Mouse (Mus musculus): Measurements from ENCODE around the gene Ublcp1.

DNA sequence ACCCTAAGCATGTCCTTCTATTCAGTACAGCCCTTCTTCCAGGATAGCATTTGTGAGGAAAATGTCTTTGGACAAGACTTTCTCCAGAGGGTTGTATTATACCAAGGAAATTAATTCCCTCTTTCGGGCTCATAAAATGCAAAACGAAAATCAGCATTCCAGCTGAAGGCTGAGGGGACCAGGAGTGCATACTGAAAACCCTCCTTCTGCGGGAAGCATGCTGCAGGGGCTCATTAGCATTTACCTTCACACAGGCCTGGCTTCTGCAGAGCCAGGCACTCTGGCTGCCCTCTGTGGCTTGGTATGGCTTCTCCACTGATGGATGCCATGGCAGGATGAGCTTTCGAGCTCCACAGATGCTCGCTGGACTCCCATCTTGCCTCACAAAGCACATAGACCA, 46.3 kb downstream of the Ublcp1 start:
- TF ChIP-seq GATA1 (IDR thresholded peaks at IDR 0.05; ENCODE audit: low read length) (no peak), TAL1 (IDR thresholded peaks at IDR 0.05; ENCODE audit: low read length) (no peak)

Measured in erythroblast, embryonic 14.5 days (primary cell).